ENCODE assay signal across 24 mouse cellular contexts in genomic region chr4:28899373-28899772, GRCm38 (mm10).
"Had no signal": no experiment of that assay in that cellular context is flagged by ENCODE, and none has a peak within 500 bp of the region (broad histone marks: within the 10 kb centered on the region; RNA-seq: fewer than 3 reads in every experiment).

No protein-coding gene starts in this region.

- H3K27me3 ChIP-seq: embryonic facial prominence, embryonic 12.5 days; embryonic facial prominence, embryonic 13.5 days; embryonic facial prominence, embryonic 15.5 days; forebrain, embryonic 12.5 days; forebrain, embryonic 13.5 days; forebrain, embryonic 15.5 days had no signal

- H3K9ac ChIP-seq: embryonic facial prominence, embryonic 12.5 days; embryonic facial prominence, embryonic 13.5 days; embryonic facial prominence, embryonic 15.5 days; forebrain, embryonic 12.5 days; forebrain, embryonic 13.5 days; forebrain, embryonic 15.5 days; forebrain, postnatal 0 days had no signal

- H3K4me3 ChIP-seq: embryonic facial prominence, embryonic 10.5 days; embryonic facial prominence, embryonic 12.5 days; embryonic facial prominence, embryonic 13.5 days; embryonic facial prominence, embryonic 15.5 days; erythroblast, embryonic 14.5 days; forebrain, embryonic 10.5 days; forebrain, embryonic 12.5 days; forebrain, embryonic 13.5 days; forebrain, embryonic 15.5 days; gastrocnemius, adult 2 months had no signal

- H3K36me3 ChIP-seq: embryonic facial prominence, embryonic 10.5 days; embryonic facial prominence, embryonic 12.5 days; embryonic facial prominence, embryonic 13.5 days; embryonic facial prominence, embryonic 15.5 days; forebrain, embryonic 10.5 days; forebrain, embryonic 12.5 days; forebrain, embryonic 15.5 days had no signal

- DNase-seq: cerebellum, adult 2 months; cerebellum, adult 8-10 months; cerebellum, adult 9-10 months; cerebellum, adult 9-11 months; cerebellum, postnatal 14 days; cerebellum, postnatal 36 days; embryo, embryonic 11 days; forebrain, postnatal 0 days; gastrocnemius, adult 2 months; gastrocnemius, postnatal 10 days; gastrocnemius, postnatal 14 days; gastrocnemius, postnatal 25 days; gastrocnemius, postnatal 36 days had no signal

- H3K9me3 ChIP-seq: embryonic facial prominence, embryonic 10.5 days; embryonic facial prominence, embryonic 12.5 days; embryonic facial prominence, embryonic 13.5 days; embryonic facial prominence, embryonic 15.5 days; forebrain, embryonic 10.5 days; forebrain, embryonic 12.5 days; forebrain, embryonic 13.5 days; forebrain, embryonic 15.5 days had no signal

- H3K27ac ChIP-seq: embryonic facial prominence, embryonic 10.5 days; embryonic facial prominence, embryonic 12.5 days; embryonic facial prominence, embryonic 13.5 days; embryonic facial prominence, embryonic 15.5 days; forebrain, embryonic 10.5 days; forebrain, embryonic 12.5 days; forebrain, embryonic 13.5 days; forebrain, embryonic 15.5 days; gastrocnemius, adult 2 months had no signal

- H3K4me2 ChIP-seq: embryonic facial prominence, embryonic 12.5 days; embryonic facial prominence, embryonic 13.5 days; embryonic facial prominence, embryonic 15.5 days; forebrain, embryonic 12.5 days; forebrain, embryonic 13.5 days; forebrain, embryonic 15.5 days had no signal

- H3K4me1 ChIP-seq: embryonic facial prominence, embryonic 10.5 days; embryonic facial prominence, embryonic 12.5 days; embryonic facial prominence, embryonic 13.5 days; embryonic facial prominence, embryonic 15.5 days had no signal

- ATAC-seq: forebrain, embryonic 13.5 days; forebrain, embryonic 14.5 days; forebrain, embryonic 16.5 days; forebrain, postnatal 0 days had no signal
